Mouse (Mus musculus): Measurements from ENCODE around the gene Hoxd13.

The Hoxd13 gene

GRCm38 (mm10) chr2:74667842-74668357 lies at the start of gene Hoxd13:
Hoxd13 (plus strand) TSS chr2:74668310.
- no peak for DNase-seq (ENCODE audit: low spot score)

- DNase-seq (ENCODE audit: low spot score), result no peak
These were observed 48.3 kb upstream of the Hoxd13 start for GRCm38 (mm10) chr2:74619676-74620246.

GRCm38 (mm10) chr2:74620368-74620767 lies 47.7 kb upstream of the Hoxd13 start:
- DNase-seq (ENCODE audit: low spot score), result no peak

GRCm38 (mm10) chr2:74635412-74635811 lies 32.7 kb upstream of the Hoxd13 start:
- DNase-seq (ENCODE audit: low spot score), result no peak

GRCm38 (mm10) chr2:74642431-74642830 lies 25.7 kb upstream of the Hoxd13 start:
- no peak for DNase-seq (ENCODE audit: low spot score)

- no peak for DNase-seq (ENCODE audit: low spot score)
These were observed 22.5 kb upstream of the Hoxd13 start for GRCm38 (mm10) chr2:74645631-74646030.

GRCm38 (mm10) chr2:74647082-74647864 lies 20.8 kb upstream of the Hoxd13 start:
- no peak for DNase-seq (ENCODE audit: low spot score)

GRCm38 (mm10) chr2:74652996-74653340 lies 15.1 kb upstream of the Hoxd13 start:
- no peak for DNase-seq (ENCODE audit: low spot score)

GRCm38 (mm10) chr2:74653781-74654535 lies 14.2 kb upstream of the Hoxd13 start:
- no peak for DNase-seq (ENCODE audit: low spot score)

- DNase-seq (ENCODE audit: low spot score), result no peak
These were observed 13.2 kb upstream of the Hoxd13 start for GRCm38 (mm10) chr2:74654743-74655419.

GRCm38 (mm10) chr2:74655420-74655781 lies 12.7 kb upstream of the Hoxd13 start:
- no peak for DNase-seq (ENCODE audit: low spot score)

GRCm38 (mm10) chr2:74655821-74656631 lies 12.1 kb upstream of the Hoxd13 start:
- DNase-seq (ENCODE audit: low spot score), result no peak

- no peak for DNase-seq (ENCODE audit: low spot score)
These were observed 11.5 kb upstream of the Hoxd13 start for GRCm38 (mm10) chr2:74656632-74657021.

GRCm38 (mm10) chr2:74657251-74658023 lies 10.7 kb upstream of the Hoxd13 start:
- DNase-seq (ENCODE audit: low spot score), result no peak

GRCm38 (mm10) chr2:74658024-74658666 lies 10.0 kb upstream of the Hoxd13 start:
- no peak for DNase-seq (ENCODE audit: low spot score)

GRCm38 (mm10) chr2:74658667-74659371 lies 9.3 kb upstream of the Hoxd13 start:
- DNase-seq (ENCODE audit: low spot score), result no peak

- no peak for DNase-seq (ENCODE audit: low spot score)
These were observed 8.6 kb upstream of the Hoxd13 start, which contains the start of gene Evx2 for GRCm38 (mm10) chr2:74659507-74660005. Evx2 (minus strand) TSS chr2:74659557.

- DNase-seq (ENCODE audit: low spot score), result no peak
These were observed 7.4 kb upstream of the Hoxd13 start for GRCm38 (mm10) chr2:74660421-74661375.
